Mouse (Mus musculus): ENCODE measurements around the gene Junb. TPM values are rescaled to one million over a fixed set of nuclear protein-coding genes. Genes with fewer than 3 reads are reported as not detected.

Gene Junb
- polyA plus RNA-seq, 1 experiment from 2014 or later, result 7.5 TPM

DNA sequence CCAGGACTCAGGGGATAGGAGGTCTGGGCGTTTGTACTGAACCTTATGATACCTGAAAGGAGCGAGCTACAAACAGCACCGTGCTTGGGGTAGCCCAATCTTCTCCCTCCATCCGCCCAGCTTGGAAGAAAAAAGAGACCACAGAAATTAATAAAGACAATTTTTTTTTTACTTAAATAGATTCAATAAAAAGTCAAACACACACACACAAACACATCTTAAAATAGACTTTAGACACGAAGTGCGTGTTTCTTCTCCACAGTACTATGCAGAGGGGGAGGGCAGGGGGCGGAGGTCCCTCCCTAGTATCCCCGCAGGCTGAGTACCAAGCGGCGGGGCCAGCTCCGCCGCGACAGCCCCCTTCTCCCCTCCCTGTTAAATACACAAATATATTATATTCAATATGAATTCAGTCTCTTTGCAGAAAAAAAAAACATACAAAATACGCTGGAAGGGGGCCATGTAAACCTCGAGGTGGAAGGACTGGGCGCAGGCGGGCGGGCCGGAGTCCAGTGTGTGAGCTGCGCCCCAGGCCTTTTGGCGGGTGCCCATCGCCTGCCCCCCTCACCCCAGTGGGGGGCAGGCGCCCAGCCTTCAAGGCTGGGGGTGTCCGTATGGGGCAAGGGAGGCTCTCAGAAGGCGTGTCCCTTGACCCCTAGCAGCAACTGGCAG lies 1.6 kb downstream of the Junb start:
- H3K27ac ChIP-seq, result peak overlapping the region; percentile 26; the same call in 1 of the 2 replicates
- peak overlapping the region; percentile 63 for H3K9ac ChIP-seq
- H3K4me1 ChIP-seq, result peaks cover 64% of the 10 kb centered on the region
- H3K9me3 ChIP-seq (replicated peaks), result no peaks in the 10 kb centered on the region
- H3K4me3 ChIP-seq, result peak overlapping the region; percentile 48
- peaks cover 46% of the 10 kb centered on the region for H3K27me3 ChIP-seq
- peaks cover 24% of the 10 kb centered on the region for H3K36me3 ChIP-seq
- 3% methylated on average over 25 of the region's 25 CpGs for WGBS
- no peak for ATAC-seq (ENCODE audit: low FRiP score)
- H3K4me2 ChIP-seq (replicated peaks), result peak overlapping the region; percentile 95

DNA sequence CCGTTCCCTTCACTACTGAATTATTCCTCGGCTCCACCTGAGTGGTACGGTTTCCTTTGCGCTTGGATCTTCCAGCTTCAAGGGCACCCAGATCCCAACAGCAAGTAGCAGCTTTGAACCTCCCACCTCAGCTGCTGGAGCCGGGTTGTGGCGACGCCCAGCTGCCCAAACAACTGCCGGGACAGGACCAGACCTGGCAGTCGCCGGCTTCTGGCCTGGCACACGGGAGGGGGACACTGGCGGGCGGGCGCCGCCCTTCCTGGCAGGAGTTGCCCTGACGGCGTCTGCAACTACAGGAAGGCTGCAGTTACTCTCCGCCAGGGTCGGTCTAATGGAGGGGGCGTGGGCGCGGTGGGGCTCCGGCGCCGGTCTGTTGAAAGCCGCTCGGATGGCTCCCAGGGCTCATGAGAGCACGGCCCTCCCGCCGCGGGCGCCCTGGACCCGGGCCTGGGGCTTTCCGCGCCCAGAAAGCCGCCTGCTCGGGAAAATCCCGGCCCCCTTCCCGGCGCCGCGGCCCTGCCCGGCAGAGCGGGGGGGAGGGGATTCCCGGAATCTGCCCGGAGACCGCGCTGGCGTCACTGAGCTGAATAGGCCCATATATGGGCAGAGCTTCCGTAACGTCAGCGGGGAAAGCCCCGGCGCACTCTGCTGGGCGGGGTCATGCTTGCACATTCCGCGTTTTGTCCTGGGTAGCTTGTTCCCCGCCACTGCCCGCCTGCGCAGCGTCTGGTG lies 2.3 kb downstream of the Junb start:
- no peaks in the 10 kb centered on the region for H3K9me3 ChIP-seq (replicated peaks)
- H3K4me3 ChIP-seq, result peak overlapping the region; percentile 48
- H3K4me1 ChIP-seq, result peaks cover 63% of the 10 kb centered on the region
- WGBS, result under 1% methylated on average over 56 of the region's 61 CpGs
- peak; percentile 80 for ATAC-seq (ENCODE audit: low FRiP score)
- H3K9ac ChIP-seq, result peak overlapping the region; percentile 50
- H3K27me3 ChIP-seq, result peaks cover 39% of the 10 kb centered on the region
- H3K4me2 ChIP-seq (replicated peaks), result peak overlapping the region; percentile 95
- peak overlapping the region; percentile 26; the same call in 1 of the 2 replicates for H3K27ac ChIP-seq
- peaks cover 31% of the 10 kb centered on the region for H3K36me3 ChIP-seq

DNA sequence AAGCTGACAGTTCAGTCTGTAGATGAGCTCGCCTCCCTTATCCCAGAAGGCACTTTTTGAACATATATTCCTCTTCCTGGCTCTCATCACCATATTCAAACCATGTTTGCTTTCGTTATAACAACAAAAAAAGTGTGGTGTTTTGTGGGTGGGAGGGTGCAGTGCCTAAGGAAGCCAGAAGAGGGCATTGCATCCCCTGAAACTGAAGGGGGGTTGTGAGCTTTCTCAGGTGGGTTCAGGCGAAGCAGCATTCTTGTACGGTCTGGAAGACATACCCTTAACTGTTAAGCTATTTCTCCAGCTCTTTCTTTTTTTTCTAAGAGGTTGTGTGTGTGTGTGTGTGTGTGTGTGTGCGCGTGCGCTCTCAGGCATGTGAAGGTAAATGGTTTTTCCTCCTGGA lies 3.1 kb downstream of the Junb start:
- H3K9ac ChIP-seq, result no peak overlapping the region
- peak overlapping the region; percentile 95 for H3K4me2 ChIP-seq (replicated peaks)
- 35% methylated on average over 7 of the region's 7 CpGs for WGBS
- H3K4me1 ChIP-seq, result peaks cover 63% of the 10 kb centered on the region
- H3K9me3 ChIP-seq (replicated peaks), result no peaks in the 10 kb centered on the region
- no peak for ATAC-seq (ENCODE audit: low FRiP score)
- peak overlapping the region; percentile 48; the same call in 1 of the 2 replicates for H3K4me3 ChIP-seq
- H3K27me3 ChIP-seq, result peaks cover 35% of the 10 kb centered on the region
- H3K27ac ChIP-seq, result no peak overlapping the region
- peaks cover 35% of the 10 kb centered on the region for H3K36me3 ChIP-seq

DNA sequence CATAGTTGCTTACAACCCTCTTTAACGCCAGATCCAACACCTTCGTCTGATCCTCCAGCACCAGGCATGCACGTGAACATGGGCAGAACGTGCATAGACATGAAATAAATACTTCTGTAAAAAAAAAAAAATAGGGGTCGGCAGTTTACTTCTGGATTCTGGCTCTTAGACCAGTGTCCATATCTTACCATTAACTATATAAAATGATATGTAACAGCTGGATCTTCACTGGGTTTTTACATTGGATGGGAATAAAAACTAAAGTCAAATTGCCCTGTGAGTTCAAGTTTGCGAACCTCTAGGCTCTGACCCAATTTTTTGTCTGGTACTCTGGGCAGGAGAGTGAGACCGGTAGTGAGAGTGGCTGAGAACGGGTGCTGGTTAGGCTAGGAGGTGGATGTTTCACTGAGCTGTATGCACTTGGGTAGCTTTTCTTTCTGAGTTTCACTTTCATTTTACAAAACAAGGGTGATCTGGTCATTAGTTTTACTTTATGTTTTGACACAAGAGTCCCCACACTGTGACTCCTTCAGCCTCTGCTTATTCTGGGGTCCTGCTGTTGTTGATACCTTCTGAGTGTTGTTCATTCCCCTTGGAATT lies 3.9 kb downstream of the Junb start:
- Histone ChIP-seq H3K36me3 (peaks cover 35% of the 10 kb centered on the region), H3K9me3 (replicated peaks) (no peaks in the 10 kb centered on the region), H3K9ac (no peak overlapping the region), H3K27ac (no peak overlapping the region), H3K27me3 (peaks cover 29% of the 10 kb centered on the region), H3K4me1 (peaks cover 58% of the 10 kb centered on the region), H3K4me2 (replicated peaks) (no peak overlapping the region), H3K4me3 (no peak overlapping the region)
- no peak for ATAC-seq (ENCODE audit: low FRiP score)
- WGBS, result 85% methylated on average over 8 of the region's 8 CpGs

- no peak overlapping the region for H3K4me2 ChIP-seq (replicated peaks)
- H3K4me1 ChIP-seq, result peaks cover 51% of the 10 kb centered on the region
- H3K27me3 ChIP-seq, result peaks cover 22% of the 10 kb centered on the region
- no peaks in the 10 kb centered on the region for H3K9me3 ChIP-seq (replicated peaks)
- no peak overlapping the region for H3K9ac ChIP-seq
- no peak for ATAC-seq (ENCODE audit: low FRiP score)
- no peak overlapping the region for H3K4me3 ChIP-seq
- 67% methylated on average over 4 of the region's 4 CpGs for WGBS
- peaks cover 35% of the 10 kb centered on the region for H3K36me3 ChIP-seq
- no peak overlapping the region for H3K27ac ChIP-seq
These were observed 4.5 kb downstream of the Junb start for GRCm38 (mm10) chr8:84973803-84974542.

DNA sequence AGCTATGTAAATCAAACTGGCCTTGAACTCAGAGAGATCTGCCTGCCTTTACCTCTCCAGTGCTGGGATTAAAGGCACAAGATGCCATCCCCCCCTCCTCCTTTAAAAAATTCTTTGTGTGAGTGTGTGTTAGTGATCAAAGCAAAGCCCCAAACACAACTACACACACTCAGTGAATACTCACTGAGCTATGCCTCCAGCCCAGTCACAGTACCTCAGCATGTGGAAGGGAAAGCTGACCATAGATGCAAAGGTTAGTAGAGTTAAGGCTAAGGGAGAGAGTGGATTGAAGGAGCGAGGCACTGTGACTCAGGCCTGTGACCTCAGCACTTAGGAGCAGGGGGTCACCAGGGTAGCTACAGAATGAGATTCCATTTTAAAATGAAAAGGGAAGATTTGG lies 5.4 kb downstream of the Junb start:
- no peak overlapping the region for H3K4me2 ChIP-seq (replicated peaks)
- peaks cover 35% of the 10 kb centered on the region for H3K36me3 ChIP-seq
- H3K27ac ChIP-seq, result no peak overlapping the region
- H3K9ac ChIP-seq, result no peak overlapping the region
- ATAC-seq (ENCODE audit: low FRiP score), result no peak
- H3K4me1 ChIP-seq, result peaks cover 47% of the 10 kb centered on the region
- H3K4me3 ChIP-seq, result no peak overlapping the region
- H3K9me3 ChIP-seq (replicated peaks), result no peaks in the 10 kb centered on the region
- WGBS, result 91% methylated on average over 1 of the region's 1 CpGs
- peaks cover 13% of the 10 kb centered on the region for H3K27me3 ChIP-seq

DNA sequence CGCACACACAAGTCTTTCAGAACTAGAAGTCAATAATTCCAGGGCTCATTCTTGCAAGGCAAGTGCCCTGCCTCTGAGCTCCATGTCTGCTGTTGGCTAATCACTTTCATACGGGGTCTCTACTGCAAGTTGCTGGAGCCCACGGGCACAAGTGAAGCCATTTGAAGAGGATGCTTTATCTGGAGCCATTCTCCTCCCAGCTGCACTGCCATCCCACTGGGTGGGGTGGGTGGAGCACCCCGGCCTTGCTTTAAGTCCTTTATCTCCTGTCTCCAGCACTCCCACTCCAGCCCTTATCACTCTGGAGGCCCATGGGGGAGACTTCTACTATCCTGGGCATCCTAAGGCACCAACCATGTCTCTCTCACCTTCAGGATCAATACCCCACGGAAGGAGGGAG lies 7.6 kb downstream of the Junb start:
- 0 out of 2 replicates have a peak overlapping the region, but pooled peaks have one; percentile 80 for H3K27ac ChIP-seq
- no peak for ATAC-seq (ENCODE audit: low FRiP score)
- H3K27me3 ChIP-seq, result no peaks in the 10 kb centered on the region
- peak overlapping the region; percentile 91 for H3K4me2 ChIP-seq (replicated peaks)
- peaks cover 37% of the 10 kb centered on the region for H3K4me1 ChIP-seq
- H3K4me3 ChIP-seq, result peak overlapping the region; percentile 78
- peak overlapping the region; percentile 91 for H3K9ac ChIP-seq
- WGBS, result 73% methylated on average over 5 of the region's 5 CpGs
- H3K9me3 ChIP-seq (replicated peaks), result no peaks in the 10 kb centered on the region
- peaks cover 35% of the 10 kb centered on the region for H3K36me3 ChIP-seq

DNA sequence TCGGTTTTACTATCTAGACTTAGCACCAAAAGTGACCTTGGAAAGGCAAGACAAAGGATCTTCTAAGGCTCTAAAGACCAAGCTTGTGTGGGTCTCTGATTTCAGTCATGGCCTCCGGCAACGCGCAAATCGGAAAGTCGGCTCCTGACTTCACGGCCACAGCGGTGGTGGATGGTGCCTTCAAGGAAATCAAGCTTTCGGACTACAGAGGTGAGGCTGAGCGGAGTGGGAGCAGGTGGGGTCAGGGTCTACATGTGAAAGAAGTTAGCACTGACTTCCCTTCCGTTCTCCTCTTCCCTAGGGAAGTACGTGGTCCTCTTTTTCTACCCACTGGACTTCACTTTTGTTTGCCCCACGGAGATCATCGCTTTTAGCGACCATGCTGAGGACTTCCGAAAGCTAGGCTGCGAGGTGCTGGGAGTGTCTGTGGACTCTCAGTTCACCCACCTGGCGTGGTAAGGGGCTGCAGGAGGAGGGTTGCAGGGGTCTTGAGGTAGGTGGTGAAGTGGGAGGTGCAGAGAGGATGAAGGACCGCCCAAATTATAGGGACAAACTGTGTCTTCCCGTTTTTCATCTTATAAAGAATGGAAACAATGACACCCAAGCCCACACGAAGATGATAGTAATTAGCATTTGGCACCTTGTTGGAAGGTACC lies 8.3 kb downstream of the Junb start:
- Histone ChIP-seq H3K4me1 (peaks cover 36% of the 10 kb centered on the region), H3K9ac (peak overlapping the region; percentile 91), H3K27me3 (no peaks in the 10 kb centered on the region), H3K9me3 (replicated peaks) (no peaks in the 10 kb centered on the region), H3K27ac (peak overlapping the region; percentile 80), H3K4me3 (peak overlapping the region; percentile 78), H3K36me3 (peaks cover 35% of the 10 kb centered on the region), H3K4me2 (replicated peaks) (peak overlapping the region; percentile 91)
- no peak for ATAC-seq (ENCODE audit: low FRiP score)
- 10% methylated on average over 21 of the region's 21 CpGs for WGBS

DNA sequence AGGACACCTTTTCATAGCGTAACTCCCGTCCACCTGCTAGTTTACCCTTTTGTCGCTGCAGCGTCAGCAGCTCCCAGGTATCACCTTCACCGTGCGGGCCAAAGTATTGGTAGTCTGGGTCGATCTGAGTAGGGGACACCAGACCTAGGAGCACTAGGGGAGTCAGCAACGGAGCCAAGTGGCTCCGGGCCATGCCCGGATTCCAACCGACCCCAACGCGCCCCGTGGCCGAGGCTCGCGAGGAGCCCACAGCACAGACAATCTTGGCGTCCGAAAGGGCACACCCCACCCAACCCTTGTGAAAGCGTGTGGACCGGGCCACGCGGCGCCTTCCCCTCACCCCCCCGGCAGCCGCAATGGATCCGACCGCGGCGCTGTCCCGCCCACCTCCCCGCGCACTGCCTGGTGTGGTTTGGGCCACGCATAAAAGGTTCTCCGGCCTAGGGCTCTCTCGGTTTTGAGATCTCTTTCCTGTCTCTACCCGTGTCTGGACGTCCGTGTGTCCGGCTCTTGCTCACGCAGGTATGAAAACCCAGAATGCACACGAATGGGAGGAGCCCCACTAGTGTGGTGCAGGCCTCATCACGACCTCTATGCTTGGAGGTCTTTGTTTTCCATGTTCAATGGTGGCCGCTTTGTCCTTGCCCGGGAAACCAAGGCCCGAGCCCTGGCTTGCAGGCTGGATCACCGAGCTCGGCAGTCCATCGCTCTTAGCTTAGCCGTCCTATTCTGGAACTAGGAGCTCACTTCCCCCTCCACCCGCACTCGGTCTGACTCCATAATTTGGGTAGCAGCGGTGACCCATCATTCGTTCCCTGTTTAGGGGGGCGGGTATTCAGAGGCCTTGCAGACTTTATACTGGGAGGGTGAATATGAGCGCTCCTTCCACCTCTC lies 9.0 kb downstream of the Junb start, which contains the start of the genes Gm49661, Prdx2 and Rnaseh2a:
Gm49661 (minus strand) TSS at position 193 of the 894 bp plus-strand sequence.
Prdx2 (plus strand) TSS at position 347 of the 894 bp plus-strand sequence.
Rnaseh2a (minus strand) TSS at position 527 of the 894 bp plus-strand sequence.
- Histone ChIP-seq H3K9ac (peak within 1 kb of the TSS; percentile 91), H3K27me3 (no peaks in the 10 kb centered on the region), H3K36me3 (peaks cover 35% of the 10 kb centered on the region), H3K4me3 (peak within 1 kb of the TSS; percentile 78), H3K4me1 (peaks cover 41% of the 10 kb centered on the region), H3K4me2 (replicated peaks) (peak within 1 kb of the TSS; percentile 91), H3K27ac (peak within 1 kb of the TSS; percentile 80), H3K9me3 (replicated peaks) (no peaks in the 10 kb centered on the region)
- ATAC-seq (ENCODE audit: low FRiP score), result peak; percentile 73
- WGBS, result under 1% methylated on average over 56 of the region's 56 CpGs

GRCm38 (mm10) chr8:84968650-84969049 lies 9.9 kb downstream of the Junb start:
- Histone ChIP-seq H3K27me3 (no peaks in the 10 kb centered on the region), H3K4me3 (peak overlapping the region; percentile 78), H3K9me3 (replicated peaks) (no peaks in the 10 kb centered on the region), H3K4me2 (replicated peaks) (peak overlapping the region; percentile 91), H3K4me1 (peaks cover 41% of the 10 kb centered on the region), H3K36me3 (peaks cover 29% of the 10 kb centered on the region), H3K9ac (peak overlapping the region; percentile 91), H3K27ac (peak overlapping the region; percentile 80; the same call in 1 of the 2 replicates)
- 23% methylated on average over 2 of the region's 2 CpGs for WGBS
- no peak for ATAC-seq (ENCODE audit: low FRiP score)

All from hindbrain, embryonic 12.5 days (tissue).